Mouse (Mus musculus) myocyte (in vitro differentiated cells): Measurements from ENCODE around the gene Atp2b2. TPM values are rescaled to one million over a fixed set of nuclear protein-coding genes. Genes with fewer than 3 reads are reported as not detected.

Experiments
- H3K27me3 ChIP-seq: one replicate; pipeline ENCODE4 v1.6.1; 2011; ENCODE audit not compliant: control insufficient read depth, insufficient read depth, insufficient read length
- H3K36me3 ChIP-seq: one replicate; pipeline ENCODE4 v1.6.1; 2011; ENCODE audit not compliant: control insufficient read depth, insufficient read depth
- H3K4me2 ChIP-seq: one replicate; pipeline ENCODE4 v1.6.1; 2011; ENCODE audit warnings: low read depth, control low read depth
- H3K4me3 ChIP-seq: one replicate; pipeline ENCODE4 v1.5.1; 2011; ENCODE audit warnings: mild to moderate bottlenecking, control low read depth, moderate library complexity
- H3K79me2 ChIP-seq: one replicate; pipeline ENCODE4 v1.6.1; 2011; ENCODE audit not compliant: control insufficient read depth, insufficient read depth
- H3ac ChIP-seq: one replicate; pipeline ENCODE4 v1.6.1; 2011; ENCODE audit not compliant: control insufficient read depth, insufficient read length
- CEBPB ChIP-seq: IDR thresholded peaks from 2 replicates; pipeline ENCODE4 v1.6.1; 2011; ENCODE audit warnings: mild to moderate bottlenecking, moderate library complexity; ENCODE audit not compliant: poor library complexity, insufficient read depth, severe bottlenecking
- E2F4 ChIP-seq: IDR thresholded peaks from one replicate; pipeline ENCODE4 v1.6.1; 2011; ENCODE audit warnings: mild to moderate bottlenecking, control low read depth, moderate library complexity; ENCODE audit not compliant: insufficient read depth
- MAX ChIP-seq: IDR thresholded peaks from one replicate; pipeline ENCODE4 v1.6.1; 2011; ENCODE audit warnings: low read depth, mild to moderate bottlenecking, control low read depth
- MYOD1 ChIP-seq, 3 experiments: IDR thresholded peaks; one replicate each; pipeline ENCODE4 v1.6.1; 2011; ENCODE audit warnings: control low read depth in 2 of 3, low read depth in 2 of 3, mild to moderate bottlenecking in 2 of 3, moderate library complexity in 1 of 3; ENCODE audit not compliant: insufficient read length in 2 of 3, control insufficient read depth in 1 of 3
- MYOG ChIP-seq, 3 experiments: IDR thresholded peaks; one replicate each; pipeline ENCODE4 v1.6.1; 2011; ENCODE audit warnings: control low read depth in 2 of 3, low read depth in 2 of 3, mild to moderate bottlenecking in 2 of 3; ENCODE audit not compliant: insufficient read length in 2 of 3, control insufficient read depth in 1 of 3, insufficient read depth in 1 of 3
- POLR2A ChIP-seq: IDR thresholded peaks from one replicate; pipeline ENCODE4 v1.6.1; 2011; ENCODE audit warnings: low read depth, mild to moderate bottlenecking, control low read depth, moderate library complexity; ENCODE audit not compliant: insufficient read length
- POLR2AphosphoS2 ChIP-seq: IDR thresholded peaks from one replicate; pipeline ENCODE4 v1.6.1; 2011; ENCODE audit warnings: low read depth, control low read depth; ENCODE audit not compliant: insufficient read length
- REST ChIP-seq: IDR thresholded peaks from one replicate; pipeline ENCODE4 v1.6.1; 2011; ENCODE audit warnings: mild to moderate bottlenecking, control low read depth, moderate library complexity; ENCODE audit not compliant: insufficient read depth, insufficient read length
- SRF ChIP-seq: IDR thresholded peaks from one replicate; pipeline ENCODE4 v1.6.1; 2011; ENCODE audit warnings: low read depth; ENCODE audit not compliant: control insufficient read depth, insufficient read length
- TCF12 ChIP-seq: IDR thresholded peaks from one replicate; pipeline ENCODE4 v1.6.1; 2011; ENCODE audit warnings: mild to moderate bottlenecking, control low read depth; ENCODE audit not compliant: poor library complexity, insufficient read depth, severe bottlenecking
- TCF3 ChIP-seq: IDR thresholded peaks from one replicate; pipeline ENCODE4 v1.6.1; 2011; ENCODE audit warnings: low read depth, control low read depth; ENCODE audit not compliant: insufficient read length
- USF1 ChIP-seq: IDR thresholded peaks from one replicate; pipeline ENCODE4 v1.6.1; 2011; ENCODE audit warnings: low read depth, mild to moderate bottlenecking, control low read depth, moderate library complexity
- polyA plus RNA-seq: library from polyadenylated mRNA; unstranded; fragments of >200 nt; fragmentation: generic; extraction: Trizol; gene quantifications from one replicate; pipeline ENCODE4 v1.2.1, GENCODE M21; 2012; ENCODE audit warnings: missing spikeins

Atp2b2 gene
- polyA plus RNA-seq, 1 experiment = not detected

- H3K36me3 ChIP-seq = no peaks in the 10 kb centered on the region
- no peaks in the 10 kb centered on the region for H3K27me3 ChIP-seq
- H3K4me2 ChIP-seq = no peak overlapping the region
- no peak overlapping the region for H3ac ChIP-seq
- H3K4me3 ChIP-seq = no peak overlapping the region
- TF ChIP-seq E2F4 (no peak), TCF3 (no peak), USF1 (no peak), REST (no peak), SRF (no peak), POLR2A (no peak)
- no peaks in the 10 kb centered on the region for H3K79me2 ChIP-seq
Observed at GRCm38 (mm10) chr6:113810667-113811066, 231.7 kb downstream of the Atp2b2 start.

- H3K4me3 ChIP-seq = no peak overlapping the region
- no peaks in the 10 kb centered on the region for H3K36me3 ChIP-seq
- no peaks in the 10 kb centered on the region for H3K27me3 ChIP-seq
- no peaks in the 10 kb centered on the region for H3K79me2 ChIP-seq
- no peak for TF ChIP-seq MYOD1 (IDR thresholded peaks at IDR 0.05; ENCODE audit: control insufficient read depth in 1 of 3, insufficient read length in 2 of 3, low read depth in 2 of 3)
- no peak for TF ChIP-seq POLR2A
- TF ChIP-seq TCF12 = no peak
- no peak for TF ChIP-seq TCF3
- TF ChIP-seq MAX = no peak
- H3ac ChIP-seq = no peak overlapping the region
- H3K4me2 ChIP-seq = no peak overlapping the region
Observed at GRCm38 (mm10) chr6:113806241-113806640, 236.2 kb downstream of the Atp2b2 start.

GRCm38 (mm10) chr6:113801233-113801632 lies 241.2 kb downstream of the Atp2b2 start:
- no peaks in the 10 kb centered on the region for H3K36me3 ChIP-seq
- no peak overlapping the region for H3ac ChIP-seq
- TF ChIP-seq POLR2A (no peak), TCF12 (no peak), USF1 (no peak), POLR2AphosphoS2 (no peak), MYOG (IDR thresholded peaks at IDR 0.05; ENCODE audit: control insufficient read depth in 1 of 3, insufficient read depth in 1 of 3, insufficient read length in 2 of 3, low read depth in 2 of 3) (no peak), SRF (no peak)
- peaks cover 12% of the 10 kb centered on the region for H3K27me3 ChIP-seq
- no peak overlapping the region for H3K4me3 ChIP-seq
- no peaks in the 10 kb centered on the region for H3K79me2 ChIP-seq
- H3K4me2 ChIP-seq = no peak overlapping the region

GRCm38 (mm10) chr6:113799915-113800314 lies 242.5 kb downstream of the Atp2b2 start:
- Histone ChIP-seq H3K4me2 (no peak overlapping the region), H3K36me3 (no peaks in the 10 kb centered on the region), H3K79me2 (no peaks in the 10 kb centered on the region), H3ac (no peak overlapping the region), H3K27me3 (peaks cover 25% of the 10 kb centered on the region), H3K4me3 (no peak overlapping the region)
- no peak for TF ChIP-seq USF1
- no peak for TF ChIP-seq E2F4

GRCm38 (mm10) chr6:113799349-113799748 lies 243.1 kb downstream of the Atp2b2 start:
- Histone ChIP-seq H3K79me2 (no peaks in the 10 kb centered on the region), H3K4me2 (no peak overlapping the region), H3K36me3 (no peaks in the 10 kb centered on the region), H3K4me3 (no peak overlapping the region), H3K27me3 (peaks cover 25% of the 10 kb centered on the region), H3ac (no peak overlapping the region)
- TF ChIP-seq MYOG (IDR thresholded peaks at IDR 0.05; ENCODE audit: control insufficient read depth in 1 of 3, insufficient read depth in 1 of 3, insufficient read length in 2 of 3, low read depth in 2 of 3) (no peak), USF1 (no peak), POLR2A (no peak)

- no peak overlapping the region for H3ac ChIP-seq
- H3K4me3 ChIP-seq = no peak overlapping the region
- H3K27me3 ChIP-seq = peaks cover 27% of the 10 kb centered on the region
- H3K36me3 ChIP-seq = no peaks in the 10 kb centered on the region
- no peak for TF ChIP-seq MYOD1 (IDR thresholded peaks at IDR 0.05; ENCODE audit: control insufficient read depth in 1 of 3, insufficient read length in 2 of 3, low read depth in 2 of 3)
- TF ChIP-seq TCF12 = no peak
- no peak for TF ChIP-seq TCF3
- TF ChIP-seq CEBPB = no peak
- TF ChIP-seq POLR2AphosphoS2 = no peak
- no peak overlapping the region for H3K4me2 ChIP-seq
- no peaks in the 10 kb centered on the region for H3K79me2 ChIP-seq
Observed at GRCm38 (mm10) chr6:113798921-113799320, 243.5 kb downstream of the Atp2b2 start.
